Mouse (Mus musculus) limb, embryonic 14.5 days (tissue): Measurements from ENCODE around the gene Gm20924. TPM values are rescaled to one million over a fixed set of nuclear protein-coding genes. Genes with fewer than 3 reads are reported as not detected.
"Not testable (repeated sequence)": the region's sequence is repeated elsewhere in the genome, so short reads cannot be mapped to it uniquely, and the experiment has no call there.

ENCODE experiments used
- ATAC-seq: fragments of 200-750 bp; cut with Nextera tagmentation; 2 replicates; pipeline ENCODE4 v1.8.0; 2017; ENCODE audit warnings: low read depth, moderate number of reproducible peaks, moderate TSS enrichment; ENCODE audit not compliant: low FRiP score
- DNase-seq: peaks from one replicate; pipeline ENCODE4 v3.0.0-alpha.2; 2015; ENCODE audit warnings: low spot score
- H3K27ac ChIP-seq: fragments of 300-500 bp; sonication (generic); replicated peaks from 2 replicates; pipeline ENCODE4 v1.5.1; 2014; ENCODE audit warnings: low read depth, mild to moderate bottlenecking, low read length, moderate library complexity, mixed read lengths
- H3K27me3 ChIP-seq: fragments of 300-500 bp; sonication (generic); 2 replicates; pipeline ENCODE4 v1.6.1; 2014; ENCODE audit warnings: low read length, mixed read lengths; ENCODE audit not compliant: control insufficient read depth, insufficient read depth
- H3K36me3 ChIP-seq: fragments of 300-500 bp; sonication (generic); 2 replicates; pipeline ENCODE4 v1.6.1; 2014; ENCODE audit warnings: mild to moderate bottlenecking, low read length, moderate library complexity, mixed read lengths; ENCODE audit not compliant: control insufficient read depth, insufficient read depth
- H3K4me1 ChIP-seq: fragments of 300-500 bp; sonication (generic); 2 replicates; pipeline ENCODE4 v1.6.1; 2014; ENCODE audit warnings: antibody characterized with exemption, low read length, mixed read lengths; ENCODE audit not compliant: control insufficient read depth, insufficient read depth
- H3K4me2 ChIP-seq: fragments of 300-500 bp; sonication (generic); replicated peaks from 2 replicates; pipeline ENCODE4 v1.6.1; 2014; ENCODE audit warnings: low read depth, mild to moderate bottlenecking, low read length, moderate library complexity; ENCODE audit not compliant: severe bottlenecking
- H3K4me3 ChIP-seq: fragments of 300-500 bp; sonication (generic); replicated peaks from 2 replicates; pipeline ENCODE4 v1.5.1; 2014; ENCODE audit warnings: low read length
- H3K9ac ChIP-seq: fragments of 300-500 bp; sonication (generic); 2 replicates; pipeline ENCODE4 v1.6.1; 2014; ENCODE audit warnings: mild to moderate bottlenecking, low read depth, low read length, moderate library complexity; ENCODE audit not compliant: severe bottlenecking
- H3K9me3 ChIP-seq: fragments of 300-500 bp; sonication (generic); 2 replicates; pipeline ENCODE4 v1.6.1; 2016; ENCODE audit warnings: low read length; ENCODE audit not compliant: control insufficient read depth
- WGBS: fragments of 180-500 bp; shearing (Covaris S2); extraction: QIAGEN DNeasy Blood & Tissue Kit; methylation state at CpG from one replicate; pipeline ENCODE4 v1.1.7; 2014; 5-methylcytosine and 5-hydroxymethylcytosine counted together
- polyA plus RNA-seq, 2 experiments: library from polyadenylated mRNA; depleted of rRNA in 1 of 2; stranded (reverse) in 1 of 2; unstranded in 1 of 2; fragments of >200 nt; fragmentation: Nextera tagmentation in 1 of 2; extraction: Ambion mirVana in 1 of 2; gene quantifications; 2 replicates each; pipeline versions ENCODE4 v1.2.1 to v1.2.3; 2012 to 2014

The Gm20924 gene
- polyA plus RNA-seq (2012; rRNA removed) (not detected in 2 replicates), polyA plus RNA-seq (2014; fragmentation: Nextera tagmentation; extraction: Ambion mirVana) (not detected in 2 replicates)

DNA sequence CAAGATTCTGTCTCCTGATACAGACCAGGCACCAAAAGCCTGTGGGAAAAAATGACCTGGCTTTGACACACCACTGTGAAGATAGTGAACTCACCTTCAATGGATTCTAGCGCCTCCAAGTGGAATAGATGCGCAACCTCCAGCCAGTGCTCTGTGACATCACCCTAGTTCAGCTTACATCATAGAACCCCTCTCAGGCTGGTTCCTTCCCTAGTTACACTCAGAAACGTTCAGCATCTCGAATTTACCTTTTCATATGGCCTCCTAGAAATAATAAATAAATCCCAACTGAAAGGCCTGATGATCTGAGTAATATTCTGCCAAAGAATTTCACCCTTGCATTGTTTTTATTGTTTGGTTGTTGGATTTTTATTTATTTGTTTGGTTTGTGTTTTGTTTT, at the start of gene Gm20924:
Gene Gm20924 (minus strand): TSS at position 101 of the 400 bp plus-strand sequence.
- no CpG with 5 or more reads among the region's 4 CpGs for WGBS
- H3K4me2 ChIP-seq, H3K36me3 ChIP-seq, H3K4me1 ChIP-seq, H3K4me3 ChIP-seq, H3K9me3 ChIP-seq, DNase-seq, H3K9ac ChIP-seq, ATAC-seq, H3K27ac ChIP-seq, H3K27me3 ChIP-seq: not testable (repeated sequence)

Other genes starting within 250 kb of the Gm20924 start
- gene Gm20736, start 170.2 kb upstream of the Gm20924 start, polyA plus RNA-seq (2012; rRNA removed) = not detected in 2 replicates
- not detected in 2 replicates for gene Gm20736, start 170.2 kb upstream of the Gm20924 start, polyA plus RNA-seq (2014; fragmentation: Nextera tagmentation; extraction: Ambion mirVana)